Mouse (Mus musculus) MEL (cell line): ENCODE measurements around the gene Arhgef3.

ENCODE experiments used
- CTCF ChIP-seq, 3 experiments: IDR thresholded peaks in 2 of 3; conservative IDR thresholded peaks in 1 of 3; 2 replicates each; pipeline ENCODE4 v1.5.1; 2011 to 2012; ENCODE audit warnings: low read length in 3 of 3, low read depth in 2 of 3, mild to moderate bottlenecking in 2 of 3, improper control_type of control experiment in 1 of 3, inconsistent platforms in 1 of 3, mixed read lengths in 1 of 3, moderate library complexity in 1 of 3; ENCODE audit not compliant: control insufficient read depth in 1 of 3, insufficient read depth in 1 of 3, poor library complexity in 1 of 3, severe bottlenecking in 1 of 3
- HCFC1 ChIP-seq: IDR thresholded peaks from 2 replicates; pipeline ENCODE4 v1.6.1; 2012; ENCODE audit warnings: low read depth, mild to moderate bottlenecking, inconsistent platforms, low read length, improper control_type of control experiment, moderate library complexity
- MYC ChIP-seq: IDR thresholded peaks from 2 replicates; pipeline ENCODE4 v1.6.1; 2011; ENCODE audit warnings: low read depth, mild to moderate bottlenecking, low read length, improper control_type of control experiment, moderate library complexity
- POLR2A ChIP-seq, 2 experiments: IDR thresholded peaks; 2 replicates each; pipeline ENCODE4 v1.6.1; 2011 to 2012; ENCODE audit warnings: low read length in 2 of 2, mild to moderate bottlenecking in 2 of 2, control low read depth in 1 of 2, improper control_type of control experiment in 1 of 2, low read depth in 1 of 2, moderate library complexity in 1 of 2; ENCODE audit not compliant: control insufficient read depth in 1 of 2, insufficient read depth in 1 of 2, poor library complexity in 1 of 2
- RAD21 ChIP-seq: IDR thresholded peaks from 2 replicates; pipeline ENCODE4 v1.6.1; 2011; ENCODE audit warnings: mild to moderate bottlenecking, low read depth, low read length, improper control_type of control experiment
- TAL1 ChIP-seq: IDR thresholded peaks from 2 replicates; pipeline ENCODE4 v1.6.1; 2012; ENCODE audit warnings: mild to moderate bottlenecking, inconsistent platforms, low read length, moderate library complexity, mixed read lengths

GRCm38 (mm10) chr14:27209542-27209941, 94.8 kb downstream of the Arhgef3 start:
- TF ChIP-seq RAD21 (no peak), MYC (no peak), POLR2A (IDR thresholded peaks at IDR 0.05; ENCODE audit: control insufficient read depth in 1 of 2, insufficient read depth in 1 of 2, low read depth in 1 of 2, low read length in 2 of 2, poor library complexity in 1 of 2) (no peak), HCFC1 (no peak), TAL1 (no peak), CTCF (IDR thresholded peaks at IDR 0.05 in 2 of 3, conservative IDR thresholded peaks at IDR 0.05 in 1 of 3; ENCODE audit: control insufficient read depth in 1 of 3, insufficient read depth in 1 of 3, low read depth in 2 of 3, low read length in 3 of 3, poor library complexity in 1 of 3, severe bottlenecking in 1 of 3) (no peak)
